Mouse (Mus musculus) hindbrain, postnatal 0 days (tissue): ENCODE results near the gene Ercc5. TPM values are rescaled to one million over a fixed set of nuclear protein-coding genes. Genes with fewer than 3 reads are reported as not detected.
A peak's percentile ranks its signal among the peaks of the same experiment; 100 is the strongest.

ENCODE experiments used
- ATAC-seq: fragments of 200-750 bp; cut with Nextera tagmentation; 2 replicates; pipeline ENCODE4 v1.8.0; 2017; ENCODE audit warnings: mild to moderate bottlenecking, moderate TSS enrichment, moderate library complexity
- DNase-seq: peaks from one replicate; pipeline ENCODE4 v3.0.0-alpha.2; 2015; ENCODE audit warnings: low spot score
- H3K27ac ChIP-seq: fragments of 300-500 bp; sonication (generic); 2 replicates; pipeline ENCODE4 v1.5.1; 2014; ENCODE audit warnings: mild to moderate bottlenecking
- H3K27me3 ChIP-seq: fragments of 300-500 bp; sonication (generic); 2 replicates; pipeline ENCODE4 v1.6.1; 2014; ENCODE audit warnings: low read length, mixed read lengths; ENCODE audit not compliant: insufficient read depth
- H3K36me3 ChIP-seq: fragments of 300-500 bp; sonication (generic); 2 replicates; pipeline ENCODE4 v1.6.1; 2014; ENCODE audit warnings: low read length, mixed read lengths; ENCODE audit not compliant: insufficient read depth
- H3K4me1 ChIP-seq: fragments of 300-500 bp; sonication (generic); 2 replicates; pipeline ENCODE4 v1.6.1; 2014; ENCODE audit warnings: antibody characterized with exemption, low read length, mixed read lengths; ENCODE audit not compliant: insufficient read depth
- H3K4me2 ChIP-seq: fragments of 300-500 bp; sonication (generic); 2 replicates; pipeline ENCODE4 v1.6.1; 2014; ENCODE audit warnings: low read depth, mild to moderate bottlenecking, low read length, moderate library complexity, mixed read lengths
- H3K4me3 ChIP-seq: fragments of 300-500 bp; sonication (generic); 2 replicates; pipeline ENCODE4 v1.5.1; 2014; ENCODE audit warnings: low read length
- H3K9ac ChIP-seq: fragments of 300-500 bp; sonication (generic); replicated peaks from 2 replicates; pipeline ENCODE4 v1.6.1; 2014; ENCODE audit warnings: mild to moderate bottlenecking, low read length, moderate library complexity, mixed read lengths
- H3K9me3 ChIP-seq: fragments of 300-500 bp; sonication (generic); 2 replicates; pipeline ENCODE4 v1.6.1; 2016; ENCODE audit warnings: low read length, mixed read lengths
- CTCF ChIP-seq: IDR thresholded peaks from 2 replicates; pipeline ENCODE4 v1.5.1; 2016; ENCODE audit warnings: antibody characterized with exemption, control low read depth, low read depth
- WGBS: fragments of 180-500 bp; shearing (Covaris S2); extraction: QIAGEN DNeasy Blood & Tissue Kit; methylation state at CpG from one replicate; pipeline ENCODE4 v1.1.7; 2014; 5-methylcytosine and 5-hydroxymethylcytosine counted together
- polyA plus RNA-seq: library from polyadenylated mRNA; unstranded; fragments of >200 nt; fragmentation: Nextera tagmentation; extraction: Ambion mirVana; gene quantifications from 2 replicates; pipeline ENCODE4 v1.2.1, GENCODE M21; 2015
- total RNA-seq: library from RNA; depleted of rRNA; stranded (reverse); fragments of >200 nt; gene quantifications from 2 replicates; pipeline ENCODE4 v1.2.3, GENCODE M21; 2014

The Ercc5 gene
- total and polyA plus RNA-seq, 2 experiments from 2014 or later: 13.0 to 21.0 TPM

DNA sequence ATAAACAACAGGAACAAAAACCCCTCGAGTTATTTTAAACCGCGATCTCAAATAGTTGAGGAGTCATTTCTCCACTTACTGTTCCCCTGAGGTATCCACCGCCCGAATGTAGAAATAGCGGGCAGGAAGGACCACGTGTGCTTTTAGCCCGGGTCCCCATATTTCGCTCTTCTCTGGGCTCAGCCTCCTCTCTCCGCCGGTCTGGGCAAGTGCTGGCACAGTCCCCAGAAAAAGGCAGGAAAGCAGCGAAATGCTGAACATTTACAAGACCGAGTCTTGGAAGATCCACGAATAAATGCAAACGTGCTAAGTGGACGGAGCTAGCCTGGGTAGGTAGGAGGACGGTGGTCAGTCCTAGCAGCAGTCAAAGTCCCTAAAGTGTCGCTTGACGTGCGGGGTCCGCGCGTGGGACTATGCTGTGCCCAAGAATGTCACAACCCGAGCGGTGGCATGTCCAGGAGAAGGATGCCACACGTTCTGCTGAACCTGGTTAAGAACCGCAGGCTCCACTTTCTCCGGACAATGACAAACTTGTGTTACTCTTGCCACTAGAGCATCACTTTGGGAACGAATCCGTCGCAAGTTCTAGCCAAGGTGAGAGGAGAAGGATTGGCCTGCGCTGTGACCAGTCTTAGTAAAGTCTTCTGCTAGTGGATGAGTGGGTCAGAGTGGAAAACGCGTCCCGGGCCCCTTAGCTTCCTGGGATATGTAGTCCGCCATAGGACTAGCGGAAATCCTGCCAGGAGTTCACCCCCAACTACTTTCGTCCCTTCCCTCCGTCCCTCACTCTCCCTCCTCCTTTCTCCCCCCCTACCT, 29.1 kb upstream of the Ercc5 start, which contains the start of the genes Kdelc1 and Bivm:
TSS of gene Kdelc1 (minus strand) at position 570 of the 816 bp plus-strand sequence.
TSS of gene Bivm (plus strand) at position 719 of the 816 bp plus-strand sequence.
- H3K9ac ChIP-seq: peak within 1 kb of the TSS; percentile 67
- under 1% methylated on average over 39 of the region's 39 CpGs for WGBS
- TF ChIP-seq CTCF: peak; percentile 22; the same call in 1 of the 2 replicates
- no peaks in the 10 kb centered on the region for H3K9me3 ChIP-seq
- H3K4me1 ChIP-seq: peaks cover 8% of the 10 kb centered on the region
- peak within 1 kb of the TSS; percentile 81 for H3K4me3 ChIP-seq
- H3K4me2 ChIP-seq: peak within 1 kb of the TSS; percentile 94
- H3K27ac ChIP-seq: peak within 1 kb of the TSS; percentile 90
- peak; percentile 98 for ATAC-seq
- H3K36me3 ChIP-seq: 0 out of 2 replicates have a peak, but pooled peaks cover 5% of the 10 kb centered on the region
- DNase-seq: peak; percentile 97
- H3K27me3 ChIP-seq: no peaks in the 10 kb centered on the region

DNA sequence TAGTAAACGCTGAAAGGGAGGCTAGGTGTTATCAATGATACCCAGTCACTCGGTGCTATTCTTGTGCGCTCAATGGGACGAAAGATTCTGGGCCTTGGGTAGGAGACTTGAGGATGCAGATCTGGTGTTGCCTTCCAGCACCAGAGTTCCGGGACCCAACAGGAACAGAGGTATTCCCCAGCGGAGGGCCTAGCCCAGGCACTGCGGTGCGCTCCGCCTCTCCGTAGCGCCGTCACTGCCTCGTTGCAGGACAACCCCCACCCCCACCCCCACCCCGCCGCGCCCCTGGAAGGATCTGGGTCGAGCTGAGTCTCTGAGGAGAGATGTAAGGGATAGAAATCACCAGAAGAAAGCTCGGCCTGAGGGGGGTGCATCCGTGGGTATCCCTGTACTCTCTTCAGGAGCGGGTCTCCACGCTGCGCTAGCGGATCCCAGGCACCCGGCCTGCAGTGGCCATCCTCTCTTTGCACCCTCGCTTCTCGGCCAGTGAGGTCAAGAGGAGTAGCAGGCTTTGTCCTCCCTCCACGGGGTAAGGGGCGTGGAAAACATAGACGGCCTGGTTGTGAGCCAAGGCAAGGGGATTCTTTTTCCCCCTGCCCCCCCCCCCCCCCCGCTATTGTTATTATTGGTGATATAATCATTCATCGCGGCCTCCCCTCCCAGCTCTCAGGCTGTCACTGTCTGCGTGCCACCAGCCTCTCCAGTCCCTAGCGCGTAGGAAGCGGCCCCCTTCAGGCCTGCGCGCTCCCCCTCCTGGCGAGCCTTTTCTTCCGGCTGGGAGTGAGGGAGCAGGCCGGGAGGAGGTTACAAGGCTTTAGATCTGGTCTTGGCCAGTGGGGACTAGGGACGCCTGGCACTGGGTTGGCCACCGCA, 28.1 kb upstream of the Ercc5 start:
- Histone ChIP-seq H3K4me3 (peak overlapping the region; percentile 81), H3K27ac (peak overlapping the region; percentile 90), H3K4me2 (peak overlapping the region; percentile 94), H3K9ac (peak overlapping the region; percentile 67), H3K9me3 (no peaks in the 10 kb centered on the region), H3K27me3 (no peaks in the 10 kb centered on the region), H3K36me3 (0 out of 2 replicates have a peak, but pooled peaks cover 5% of the 10 kb centered on the region), H3K4me1 (peaks cover 8% of the 10 kb centered on the region)
- ATAC-seq: peak; percentile 88
- DNase-seq: peak; percentile 86
- 1% methylated on average over 42 of the region's 43 CpGs for WGBS
- peak; percentile 71 for TF ChIP-seq CTCF

DNA sequence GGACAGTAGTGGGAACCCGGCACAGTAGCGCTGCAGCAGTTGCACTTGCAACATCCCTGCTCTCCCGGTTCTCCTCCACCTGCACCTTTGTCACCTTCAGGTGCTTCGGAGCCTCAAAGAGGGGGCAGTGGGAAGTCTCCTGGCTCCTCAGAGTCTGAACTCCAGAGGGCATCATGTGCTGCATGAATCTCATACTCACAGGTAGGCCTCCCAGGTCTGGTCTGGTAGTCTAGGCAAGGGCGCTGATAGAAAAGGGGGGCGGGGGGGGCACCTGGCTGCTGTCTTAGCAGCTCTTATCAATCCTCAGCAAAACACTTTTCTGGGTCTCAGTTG, 27.5 kb upstream of the Ercc5 start:
- no peaks in the 10 kb centered on the region for H3K27me3 ChIP-seq
- TF ChIP-seq CTCF: no peak
- DNase-seq: no peak

DNA sequence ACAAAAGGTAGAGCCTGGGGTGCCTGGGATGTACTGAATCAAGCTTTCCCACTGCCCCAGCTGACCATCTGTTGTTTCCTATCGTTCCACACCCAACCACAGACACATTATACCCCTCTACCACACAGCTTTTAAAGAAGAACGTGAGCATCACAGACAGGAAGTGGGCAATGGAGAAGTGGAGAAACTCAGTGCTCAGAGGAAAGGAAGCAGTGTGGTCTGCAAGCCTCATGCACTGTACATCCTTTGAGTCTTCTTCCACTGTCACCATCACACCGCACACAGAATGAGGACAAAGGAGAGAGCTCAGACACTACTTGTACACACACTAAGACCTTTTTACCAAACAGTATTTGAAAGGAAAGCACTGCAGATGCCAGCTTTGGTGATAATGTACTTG, 25.3 kb upstream of the Ercc5 start:
- no peak overlapping the region for H3K4me3 ChIP-seq
- TF ChIP-seq CTCF: no peak
- H3K9me3 ChIP-seq: no peaks in the 10 kb centered on the region
- no peak overlapping the region for H3K4me2 ChIP-seq
- WGBS: 90% methylated on average over 3 of the region's 3 CpGs
- no peak overlapping the region for H3K9ac ChIP-seq
- ATAC-seq (no peak), DNase-seq (no peak)
- no peak overlapping the region for H3K27ac ChIP-seq
- no peaks in the 10 kb centered on the region for H3K27me3 ChIP-seq
- no peaks in the 10 kb centered on the region for H3K36me3 ChIP-seq
- peaks cover 8% of the 10 kb centered on the region for H3K4me1 ChIP-seq

More for the DNA sequence above, 27.5 kb upstream of the Ercc5 start:
- H3K4me2 ChIP-seq: peak overlapping the region; percentile 94
- peak overlapping the region; percentile 90 for H3K27ac ChIP-seq
- no peaks in the 10 kb centered on the region for H3K9me3 ChIP-seq
- peak overlapping the region; percentile 67 for H3K9ac ChIP-seq
- WGBS: 5% methylated on average over 6 of the region's 6 CpGs
- ATAC-seq: peak; percentile 27
- peaks cover 8% of the 10 kb centered on the region for H3K4me1 ChIP-seq
- no peaks in the 10 kb centered on the region for H3K36me3 ChIP-seq
- H3K4me3 ChIP-seq: peak overlapping the region; percentile 81

DNA sequence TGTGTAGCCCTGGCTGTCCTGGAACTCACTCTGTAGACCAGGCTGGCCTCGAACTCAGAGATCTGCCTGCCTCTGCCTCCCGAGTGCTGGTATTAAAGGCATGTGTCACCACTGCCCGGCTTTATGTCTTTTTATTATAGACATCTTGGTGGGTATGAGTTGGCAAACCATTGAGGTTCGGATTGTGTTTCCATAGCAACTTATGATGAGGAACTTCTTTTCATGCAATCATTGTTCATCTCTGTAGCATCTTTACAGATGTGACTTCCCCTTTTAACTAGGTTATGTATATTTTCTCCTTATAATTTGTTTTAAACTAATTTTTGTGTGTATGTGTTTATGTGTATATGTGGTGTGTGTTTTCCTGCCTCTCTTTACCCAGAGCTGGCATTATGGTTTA, 22.0 kb upstream of the Ercc5 start:
- no peak overlapping the region for H3K4me3 ChIP-seq
- H3K9me3 ChIP-seq: no peaks in the 10 kb centered on the region
- H3K4me2 ChIP-seq: no peak overlapping the region
- ATAC-seq (no peak), DNase-seq (no peak)
- no peak overlapping the region for H3K9ac ChIP-seq
- no peak for TF ChIP-seq CTCF
- H3K36me3 ChIP-seq: peaks cover 15% of the 10 kb centered on the region
- WGBS: 89% methylated on average over 4 of the region's 4 CpGs
- peaks cover 5% of the 10 kb centered on the region; the same call in 1 of the 2 replicates for H3K4me1 ChIP-seq
- no peak overlapping the region for H3K27ac ChIP-seq
- no peaks in the 10 kb centered on the region for H3K27me3 ChIP-seq

DNA sequence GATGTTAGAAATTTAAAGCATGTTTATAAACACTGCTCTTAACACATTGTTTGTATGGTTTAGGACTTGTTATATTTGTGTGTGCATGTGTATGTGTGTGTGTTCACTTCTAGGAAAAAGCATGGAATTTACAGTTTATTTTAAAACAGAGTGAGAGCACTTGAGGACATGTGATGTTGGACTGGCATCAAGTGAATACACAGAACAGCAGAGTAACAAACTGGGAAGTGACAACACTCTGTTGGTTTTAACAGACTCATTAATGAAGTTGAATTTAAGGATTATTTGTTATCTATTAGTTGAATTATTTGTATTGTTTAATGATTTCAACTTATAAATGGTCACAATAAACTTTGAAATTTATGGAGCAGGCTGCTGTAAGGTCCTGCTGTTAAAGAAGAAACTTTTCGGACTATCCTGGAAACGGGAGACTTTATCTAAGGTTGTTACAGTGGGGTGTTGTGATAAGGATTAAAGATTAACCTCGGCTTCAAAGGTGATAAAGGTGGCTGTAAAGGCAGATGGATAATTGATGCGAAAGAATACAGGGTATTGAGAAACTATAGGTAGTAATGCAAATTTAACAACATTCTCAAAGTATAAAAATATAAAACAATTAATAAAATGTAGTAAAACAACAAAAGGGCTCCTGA, 17.5 kb upstream of the Ercc5 start:
- WGBS: 92% methylated on average over 4 of the region's 4 CpGs
- Histone ChIP-seq H3K27me3 (no peaks in the 10 kb centered on the region), H3K9me3 (no peaks in the 10 kb centered on the region), H3K4me3 (no peak overlapping the region), H3K27ac (no peak overlapping the region), H3K9ac (no peak overlapping the region), H3K36me3 (peaks cover 32% of the 10 kb centered on the region), H3K4me1 (no peaks in the 10 kb centered on the region), H3K4me2 (no peak overlapping the region)
- no peak for ATAC-seq
- no peak for TF ChIP-seq CTCF
- DNase-seq: no peak
